Mouse (Mus musculus) embryonic facial prominence, embryonic 12.5 days (tissue): ENCODE data around the gene Rbl2. TPM values are rescaled to one million over a fixed set of nuclear protein-coding genes. Genes with fewer than 3 reads are reported as not detected.

Source experiments
- polyA plus RNA-seq: library from polyadenylated mRNA; unstranded; fragments of >200 nt; fragmentation: Nextera tagmentation; extraction: Ambion mirVana; gene quantifications from 2 replicates; pipeline ENCODE4 v1.2.1, GENCODE M21; 2016

Gene Rbl2
- polyA plus RNA-seq, 1 experiment from 2014 or later: 16.5 TPM

Other genes starting within 250 kb of the Rbl2 start
- gene Chd9, start 241.7 kb upstream of the Rbl2 start, polyA plus RNA-seq: 65.3 and 67.2 TPM in 2 replicates
- 57.3 and 59.4 TPM in 2 replicates for gene Aktip, start 129.9 kb downstream of the Rbl2 start, polyA plus RNA-seq
- 15.4 and 17.1 TPM in 2 replicates for gene Rpgrip1l, start 243.2 kb downstream of the Rbl2 start, polyA plus RNA-seq
- 99.1 and 106 TPM in 2 replicates for gene Fto, start 243.5 kb downstream of the Rbl2 start, polyA plus RNA-seq